Mouse (Mus musculus): ENCODE data around the gene Mta3.
"Not testable (repeated sequence)": the region's sequence is repeated elsewhere in the genome, so short reads cannot be mapped to it uniquely, and the experiment has no call there.

The Mta3 gene

DNA sequence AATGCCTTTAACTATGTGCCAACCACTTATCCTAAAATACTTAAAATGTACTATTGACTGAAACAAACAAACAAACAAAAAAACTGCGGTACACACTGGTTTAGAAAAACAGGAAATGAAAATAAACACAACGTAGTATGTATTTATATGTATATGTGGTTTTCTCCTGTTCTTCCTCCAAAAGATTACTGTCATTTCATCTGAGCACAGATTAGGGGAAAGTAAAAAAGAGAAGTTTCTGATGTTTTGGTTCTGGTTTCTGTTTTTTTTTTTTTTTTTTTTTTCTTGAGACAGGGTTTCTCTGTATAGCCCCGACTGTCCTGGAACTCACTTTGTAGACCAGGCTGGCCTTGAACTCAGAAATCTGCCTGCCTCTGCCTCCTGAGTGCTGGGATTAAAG, 3.6 kb downstream of the Mta3 start:
- DNase-seq, result not testable (repeated sequence)

DNA sequence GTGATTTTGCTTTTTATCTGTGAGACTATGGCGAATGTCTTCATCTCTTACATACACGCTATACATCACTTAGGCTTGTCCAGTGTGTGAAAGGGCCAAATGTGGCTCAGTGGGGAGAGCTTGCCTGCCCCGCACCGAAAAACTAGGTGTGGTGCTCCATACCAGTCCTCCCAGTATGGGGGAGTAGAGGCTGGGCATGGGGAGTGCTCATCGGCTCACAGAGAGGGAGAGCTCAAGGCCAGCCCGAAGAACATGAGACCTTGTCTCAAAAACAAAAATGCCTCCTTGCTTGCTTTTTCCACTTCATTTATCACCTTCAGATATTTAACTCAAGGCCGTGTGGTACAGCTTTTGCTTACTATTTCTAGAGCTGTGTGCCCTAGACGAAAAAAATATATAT, 4.7 kb downstream of the Mta3 start:
- DNase-seq, result no peak

DNA sequence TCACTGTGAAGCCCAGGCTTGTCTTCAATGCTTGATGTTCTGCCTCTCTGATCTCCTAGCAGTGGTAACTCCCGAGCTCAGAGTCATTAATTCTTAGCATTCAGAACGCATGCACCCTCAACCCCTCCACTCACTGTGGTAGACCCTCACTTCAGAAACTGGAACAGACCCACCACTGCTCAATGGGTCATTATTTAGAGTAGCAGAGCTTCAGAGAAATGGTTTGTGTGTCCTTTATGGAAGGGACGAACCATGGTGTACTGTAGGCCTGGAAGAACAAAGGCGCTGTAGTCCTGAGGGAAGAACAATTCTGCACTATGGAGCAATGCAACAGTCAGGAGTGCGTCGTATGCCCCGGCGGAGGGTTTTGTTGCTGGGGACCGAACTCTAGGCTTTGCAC, 6.4 kb downstream of the Mta3 start:
- no peak for DNase-seq

DNA sequence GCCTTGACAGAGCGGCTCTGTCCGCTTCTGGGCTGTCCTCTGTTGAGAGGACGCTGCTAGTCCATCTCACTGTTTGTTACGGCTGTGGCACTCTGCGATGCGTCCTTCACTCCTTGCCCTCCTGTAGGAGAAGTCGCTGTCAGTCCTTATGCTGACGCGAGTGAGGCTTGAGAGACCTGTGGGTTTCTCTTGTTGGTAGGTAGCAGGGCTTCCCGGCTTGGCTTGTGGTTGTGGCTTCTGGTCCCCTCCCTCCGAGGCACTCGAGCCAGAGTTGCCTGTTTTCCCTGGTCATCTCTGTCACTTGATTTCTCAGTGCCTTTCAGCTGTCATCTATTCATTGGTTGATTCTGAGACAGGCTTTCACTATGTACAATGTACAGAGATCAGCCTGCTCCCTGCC, 14.5 kb downstream of the Mta3 start:
- no peak for DNase-seq

DNA sequence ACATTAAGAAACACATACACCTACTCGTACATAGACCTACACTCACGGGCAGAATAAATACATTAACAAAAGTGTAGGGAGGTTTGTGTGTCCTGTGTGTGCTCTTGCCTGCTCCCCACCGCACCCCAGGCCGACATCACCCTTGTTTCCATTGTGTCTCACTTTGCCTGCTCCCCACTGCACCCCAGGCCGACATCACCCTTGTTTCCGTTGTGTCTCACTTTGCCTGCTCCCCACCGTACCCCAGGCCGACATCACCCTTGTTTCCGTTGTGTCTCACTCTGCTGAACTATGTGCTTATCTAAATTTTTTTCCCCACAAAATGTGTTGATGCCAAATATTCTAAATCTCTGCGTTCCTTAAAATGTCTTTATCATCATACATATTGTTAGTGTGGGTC, 15.2 kb downstream of the Mta3 start:
- no peak for DNase-seq

- DNase-seq, result no peak
These were observed 17.1 kb downstream of the Mta3 start for GRCm38 (mm10) chr17:83723064-83723463.

DNA sequence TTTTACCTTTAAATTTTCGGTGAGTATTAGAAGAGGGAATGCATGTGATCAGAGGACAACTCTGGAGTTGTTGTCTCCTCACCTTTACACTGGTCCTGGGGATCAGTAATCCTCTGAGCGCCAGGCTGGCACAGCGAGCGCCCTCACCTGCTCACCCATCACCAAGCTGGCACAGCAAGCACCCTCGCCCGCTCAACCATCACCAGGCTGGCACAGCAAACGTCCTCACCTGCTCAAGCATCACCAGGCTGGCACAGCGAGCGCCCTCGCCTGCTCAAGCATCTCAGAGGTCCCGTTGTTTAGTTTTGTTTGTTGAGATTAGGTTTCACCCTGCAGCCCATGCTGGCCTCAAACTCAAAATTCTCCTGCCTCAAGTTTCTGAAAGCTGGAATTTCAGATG, 20.5 kb downstream of the Mta3 start:
- DNase-seq, result no peak

- DNase-seq, result no peak
These were observed 21.7 kb downstream of the Mta3 start for GRCm38 (mm10) chr17:83727707-83728106.

DNA sequence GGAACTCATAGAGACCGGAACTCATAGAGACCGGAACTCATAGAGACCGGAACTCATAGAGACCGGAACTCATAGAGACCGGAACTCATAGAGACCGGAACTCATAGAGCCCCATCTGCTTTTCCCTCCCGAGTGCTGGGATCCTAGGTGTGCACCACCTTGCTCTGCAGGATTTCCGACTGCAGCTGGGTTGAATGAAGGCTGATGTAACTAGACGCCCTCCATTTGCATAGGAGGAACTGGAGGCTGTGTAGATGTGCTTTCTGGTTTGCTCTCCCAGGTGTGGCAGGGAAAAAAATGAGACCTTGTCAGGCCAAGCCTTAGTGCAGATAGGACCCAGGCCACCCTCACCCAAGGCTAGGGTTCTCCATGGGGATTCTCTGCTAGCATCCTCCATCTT, 23.1 kb downstream of the Mta3 start:
- DNase-seq, result no peak

- no peak for DNase-seq
These were observed 24.2 kb downstream of the Mta3 start for GRCm38 (mm10) chr17:83730123-83730522.

- no peak for DNase-seq
These were observed 26.2 kb downstream of the Mta3 start for GRCm38 (mm10) chr17:83732166-83732629.

DNA sequence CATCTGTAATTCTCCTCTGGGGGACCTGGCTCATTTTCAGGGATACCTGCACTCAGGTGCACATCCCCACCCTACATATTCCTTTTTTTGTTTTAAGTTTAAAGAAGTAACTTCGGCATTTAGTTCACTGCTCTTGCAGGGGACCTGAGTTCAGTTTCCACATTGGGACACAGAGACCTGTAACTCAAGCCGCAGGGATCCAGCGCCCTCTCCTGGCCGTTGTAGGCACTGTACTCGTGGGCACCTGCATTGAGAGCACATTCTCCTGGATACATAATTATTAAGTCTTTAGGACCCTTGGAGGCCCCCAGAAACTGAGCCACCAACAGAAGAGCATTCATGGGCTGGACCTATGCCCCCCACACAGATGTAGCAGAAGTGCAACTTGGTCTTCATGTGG, 26.8 kb downstream of the Mta3 start:
- DNase-seq, result peak; percentile 40 to 55

DNA sequence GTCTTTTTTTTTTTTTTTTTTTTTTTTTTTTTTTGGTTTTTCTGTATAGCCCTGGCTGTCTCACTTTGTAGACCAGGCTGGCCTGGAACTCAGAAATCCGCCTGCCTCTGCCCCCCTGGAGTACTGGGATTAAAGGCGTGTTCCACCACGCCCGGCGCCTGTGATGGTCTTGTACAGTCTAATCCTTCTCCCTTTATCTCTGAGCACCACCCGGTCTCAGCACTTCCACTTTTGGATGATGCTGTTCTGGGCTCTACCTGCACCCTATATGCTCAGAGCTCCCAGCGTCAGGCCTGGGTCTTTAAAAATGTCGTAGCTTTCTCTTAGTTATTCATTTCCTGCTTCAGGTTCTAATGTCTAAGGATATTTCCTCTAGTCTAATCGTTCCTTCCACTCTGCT, 30.7 kb downstream of the Mta3 start:
- no peak for DNase-seq

GRCm38 (mm10) chr17:83737775-83738174, 31.8 kb downstream of the Mta3 start:
- no peak for DNase-seq

GRCm38 (mm10) chr17:83740135-83740676, 34.2 kb downstream of the Mta3 start:
- no peak for DNase-seq

GRCm38 (mm10) chr17:83741243-83741642, 35.3 kb downstream of the Mta3 start:
- peak in 1 of 2 experiments; percentile 24 for DNase-seq

DNA sequence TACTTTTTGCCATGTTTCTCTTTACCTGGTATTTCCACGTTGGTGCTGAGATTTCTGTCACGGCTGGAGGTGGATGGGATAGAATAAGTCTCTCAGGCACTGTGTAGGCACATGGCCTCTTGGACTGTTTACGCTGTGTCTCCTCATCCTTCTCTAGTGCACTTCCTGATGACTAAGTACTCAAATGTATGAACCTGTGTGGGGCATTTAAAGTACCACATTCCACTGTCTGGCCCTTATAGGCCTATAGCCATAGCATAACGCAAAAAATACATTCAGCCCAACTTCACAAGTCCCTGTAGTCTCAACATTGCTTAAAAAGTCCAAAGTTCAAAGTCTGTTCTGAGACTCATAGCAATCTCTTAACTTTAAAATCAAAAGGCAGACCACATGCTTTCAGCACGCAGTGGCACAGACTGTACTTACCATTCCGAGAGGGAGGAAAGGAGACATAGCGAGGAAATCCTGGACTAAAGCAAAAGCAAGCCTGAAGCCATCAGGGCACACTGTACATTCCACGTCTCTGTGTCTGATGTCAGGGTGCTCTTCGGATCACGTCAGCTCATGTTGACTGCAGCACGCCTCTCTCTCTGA, 38.4 kb downstream of the Mta3 start:
- no peak for DNase-seq

GRCm38 (mm10) chr17:83747405-83748160, 41.6 kb downstream of the Mta3 start:
- DNase-seq, result no peak

GRCm38 (mm10) chr17:83750216-83750950, 44.4 kb downstream of the Mta3 start:
- no peak for DNase-seq

DNA sequence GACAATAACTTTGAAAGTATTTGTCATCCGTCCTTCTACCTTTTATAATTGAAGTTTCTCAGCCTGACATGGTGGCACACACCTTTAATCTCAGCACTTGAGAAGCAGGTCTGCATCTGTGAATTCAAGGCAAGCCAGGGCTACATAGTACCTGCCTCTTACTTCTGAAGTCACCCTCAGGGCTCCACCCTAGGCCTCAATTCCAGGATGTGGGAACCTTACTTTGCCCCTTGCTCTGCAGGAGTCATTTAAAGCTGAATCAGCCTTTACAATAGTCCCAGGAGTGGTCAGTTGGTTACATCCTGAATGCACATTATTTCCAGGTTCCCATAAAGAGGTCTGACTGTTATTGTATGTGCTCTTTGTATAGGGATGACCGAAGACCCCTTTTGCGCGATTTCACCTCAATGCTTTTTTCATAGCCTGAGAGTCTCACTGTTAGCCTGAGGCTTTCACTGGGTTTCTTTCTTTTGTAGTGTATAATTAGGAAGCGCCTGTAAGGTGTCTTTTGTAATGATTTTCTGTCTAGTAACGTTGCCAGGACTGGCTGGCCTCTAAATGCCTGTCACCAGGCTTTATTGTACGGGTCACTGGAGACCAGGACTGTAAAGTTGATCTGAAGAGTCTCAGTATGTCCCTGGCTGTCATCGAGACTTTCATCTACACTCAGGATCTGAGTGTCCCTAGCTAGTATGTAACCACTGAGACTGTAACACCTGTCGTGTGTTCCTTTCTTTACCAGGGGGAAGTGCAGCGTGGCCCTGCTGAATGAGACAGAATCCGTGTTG, 47.3 kb downstream of the Mta3 start:
- DNase-seq, result no peak

GRCm38 (mm10) chr17:83758096-83758495, 52.1 kb downstream of the Mta3 start:
- peak in 1 of 2 experiments; percentile 25 for DNase-seq

GRCm38 (mm10) chr17:83759547-83759946, 53.6 kb downstream of the Mta3 start:
- DNase-seq, result no peak

- no peak for DNase-seq
These were observed 58.6 kb downstream of the Mta3 start for GRCm38 (mm10) chr17:83764538-83764937.
